Mouse (Mus musculus) stomach, postnatal 0 days (tissue): ENCODE data around the gene Rgs5.

ENCODE experiments used
- CTCF ChIP-seq: IDR thresholded peaks from 2 replicates; pipeline ENCODE4 v1.5.1; 2016; ENCODE audit warnings: antibody characterized with exemption, low read depth, mild to moderate bottlenecking, moderate library complexity
- EP300 ChIP-seq: optimal IDR thresholded peaks from 2 replicates; pipeline ENCODE3; 2016; ENCODE audit warnings: antibody characterized with exemption

DNA sequence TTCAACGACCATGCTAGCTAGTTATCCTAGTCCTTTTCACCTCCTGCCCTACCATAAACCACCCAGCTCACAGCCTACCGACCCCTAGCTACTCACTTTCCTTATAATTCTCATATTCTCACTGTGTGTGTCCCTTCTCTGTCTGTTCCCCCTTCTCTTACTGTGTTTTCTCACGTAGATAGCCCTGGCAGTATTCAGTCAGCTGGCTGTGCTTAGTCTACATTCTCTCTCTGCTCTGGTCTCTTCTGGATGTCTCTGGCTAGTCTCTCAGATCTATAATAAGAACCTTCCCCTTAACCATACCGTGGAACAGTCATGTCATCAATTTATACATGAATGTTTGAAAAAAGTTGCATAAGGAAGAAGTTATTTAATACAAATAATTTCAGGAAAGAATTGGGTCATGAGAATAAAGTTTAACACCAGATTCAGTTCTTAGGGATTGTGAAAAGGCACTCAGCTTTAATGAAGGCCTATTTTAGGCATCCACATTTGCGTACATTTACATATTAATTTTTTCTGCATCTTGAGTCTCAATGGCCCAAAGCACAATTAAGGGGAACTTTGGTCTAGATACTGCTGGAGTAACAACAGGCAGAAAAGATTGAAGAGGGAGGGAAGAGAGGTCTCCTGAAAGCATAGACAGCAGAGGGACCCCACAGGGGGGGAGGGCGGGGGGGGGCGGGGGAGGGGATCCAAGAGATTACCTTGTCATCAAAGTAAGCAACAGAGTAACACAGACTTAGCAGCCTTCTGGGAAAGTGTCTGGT, 10.2 kb upstream of the Rgs5 start:
- no peak for TF ChIP-seq EP300
- TF ChIP-seq CTCF = no peak
